Mouse (Mus musculus) heart, adult 2 months (tissue): Measurements from ENCODE around the gene Cnga4.

Experiments used
- CTCF ChIP-seq: fragments of 200-600 bp; IDR thresholded peaks from 2 replicates; pipeline ENCODE4 v1.8.1; 2022; ENCODE audit warnings: antibody characterized with exemption, mild to moderate bottlenecking, moderate library complexity
- POLR2A ChIP-seq: fragments of 200-500 bp; IDR thresholded peaks from 2 replicates; pipeline ENCODE4 v1.6.1; 2011; ENCODE audit warnings: mild to moderate bottlenecking, low read depth, low read length, control low read depth; ENCODE audit not compliant: insufficient read depth

GRCm38 (mm10) chr7:105395131-105395820 is 9.1 kb upstream of the Cnga4 start:
- TF ChIP-seq CTCF = no peak
- TF ChIP-seq POLR2A = no peak
